Mouse (Mus musculus): ENCODE results near the gene Slc26a5. TPM values are rescaled to one million over a fixed set of nuclear protein-coding genes. Genes with fewer than 3 reads are reported as not detected.

Gene Slc26a5
- not detected in 2 replicates for polyA plus RNA-seq (2011; ENCODE audit: insufficient read depth, insufficient read length, low replicate concordance, missing spikeins)

DNA sequence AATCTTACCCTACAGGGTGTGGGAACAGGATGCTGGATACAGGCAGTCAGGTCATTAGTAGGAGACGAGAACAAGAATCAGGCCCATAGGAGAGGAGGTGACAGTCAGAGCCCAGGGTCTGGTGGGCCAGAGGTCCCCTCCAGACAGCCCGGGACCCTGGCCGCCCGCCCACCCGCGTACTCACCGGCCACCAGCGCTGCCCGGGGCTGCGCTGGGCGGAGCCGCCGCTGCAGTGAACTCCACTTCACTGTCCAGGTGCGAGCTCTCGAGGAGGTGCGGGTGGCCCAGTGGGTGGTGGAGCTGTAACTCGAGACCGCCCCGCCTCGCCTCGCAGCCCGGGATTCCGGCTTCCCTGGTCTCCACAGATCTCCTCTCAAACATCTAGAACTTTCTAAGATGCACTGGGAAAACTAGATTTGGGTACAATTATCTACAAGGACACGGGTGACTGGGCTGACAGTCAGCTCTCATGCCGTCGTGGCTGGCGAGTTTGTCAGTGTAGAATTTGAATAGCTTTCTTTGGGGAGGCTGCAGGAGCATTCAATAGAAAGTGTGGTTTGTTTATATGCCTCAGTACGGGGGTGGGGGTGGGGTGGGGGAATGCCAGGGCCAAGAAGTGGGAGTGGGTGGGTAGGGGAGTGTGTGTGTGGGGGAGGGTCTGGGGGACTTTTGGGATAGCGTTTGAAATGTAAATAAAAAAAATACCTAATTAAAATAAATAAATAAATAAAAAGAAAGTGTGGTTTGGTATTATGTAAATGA, at the start of gene Slc26a5:
Gene Slc26a5, minus strand, starts transcription at position 259 of the 762 bp plus-strand sequence.
- 5% methylated on average over 29 of the region's 29 CpGs for WGBS
- Histone ChIP-seq H3K27ac (ENCODE audit: control insufficient read depth, insufficient read depth, low read depth, low read length, poor library complexity) (no peak within 1 kb of the TSS), H3K4me3 (replicated peaks; ENCODE audit: control insufficient read depth, low read depth, low read length) (no peak within 1 kb of the TSS), H3K4me1 (ENCODE audit: control insufficient read depth, insufficient read depth, low read length) (no peaks in the 10 kb centered on the region)
- no peak for TF ChIP-seq POLR2A (IDR thresholded peaks at IDR 0.05; ENCODE audit: borderline replicate concordance, control insufficient read depth, low read depth, low read length)
- no peak for TF ChIP-seq CTCF (IDR thresholded peaks at IDR 0.05; ENCODE audit: control insufficient read depth, insufficient read depth, low read length)

DNA sequence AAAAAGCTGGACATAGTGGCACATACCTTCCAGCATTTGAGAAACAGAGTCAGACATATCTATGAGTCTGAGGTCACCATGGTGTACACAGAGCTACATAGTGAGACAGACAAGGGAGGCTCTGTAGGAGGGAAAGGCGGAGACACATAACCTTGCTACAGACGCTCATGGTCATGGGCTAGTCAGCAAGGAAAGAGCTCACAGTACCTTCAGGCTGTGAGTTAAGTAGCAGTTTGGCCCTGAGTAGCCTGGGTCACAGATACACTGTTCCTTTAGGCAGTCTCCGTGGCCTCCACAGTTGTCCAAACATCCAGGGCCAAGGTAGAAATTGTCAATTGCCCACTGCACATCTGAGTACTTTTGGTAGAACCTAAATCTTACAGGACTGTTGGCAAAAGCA, 49.4 kb upstream of the Slc26a5 start:
- H3K27ac ChIP-seq (ENCODE audit: control insufficient read depth, insufficient read depth, low read depth, low read length, poor library complexity), result no peak overlapping the region
- no peaks in the 10 kb centered on the region for H3K4me1 ChIP-seq (ENCODE audit: control insufficient read depth, insufficient read depth, low read length)
- 77% methylated on average over 3 of the region's 3 CpGs for WGBS
- TF ChIP-seq CTCF (IDR thresholded peaks at IDR 0.05; ENCODE audit: control insufficient read depth, insufficient read depth, low read length) (no peak), POLR2A (IDR thresholded peaks at IDR 0.05; ENCODE audit: borderline replicate concordance, control insufficient read depth, low read depth, low read length) (no peak)
- H3K4me3 ChIP-seq (replicated peaks; ENCODE audit: control insufficient read depth, low read depth, low read length), result no peak overlapping the region

DNA sequence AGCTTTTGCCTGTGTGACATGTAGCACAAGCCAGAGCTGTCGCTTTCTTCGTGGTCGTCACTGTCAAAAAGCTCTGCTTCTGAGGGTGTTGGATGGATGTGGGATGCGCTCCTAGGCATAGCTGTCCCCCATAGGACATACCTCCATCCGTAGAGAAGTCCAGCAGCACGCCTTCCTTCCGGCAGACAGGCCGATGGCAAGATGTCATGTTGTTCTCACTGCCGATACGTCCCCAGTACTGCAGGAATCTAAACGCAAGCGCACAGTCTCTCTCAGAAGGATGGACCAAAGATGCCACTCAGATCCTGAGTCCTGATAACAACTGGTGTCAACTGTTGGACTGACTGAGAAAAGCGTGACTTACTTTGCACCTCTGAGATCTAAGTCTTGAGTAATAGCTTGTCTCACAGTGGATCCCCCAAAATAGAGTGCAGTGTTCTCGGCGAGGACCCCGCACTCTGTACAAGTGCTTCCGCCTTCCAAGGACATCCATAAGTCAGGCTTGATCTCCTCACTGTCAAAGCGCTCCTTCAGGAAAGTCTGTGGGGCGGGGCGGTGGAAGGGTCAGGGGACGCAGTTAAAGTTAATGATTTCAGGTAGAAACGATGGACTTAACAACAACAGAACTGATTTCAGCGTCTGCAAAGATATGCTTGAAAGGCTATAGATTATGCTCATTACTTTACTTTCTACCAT, 47.6 kb upstream of the Slc26a5 start:
- Histone ChIP-seq H3K4me3 (replicated peaks; ENCODE audit: control insufficient read depth, low read depth, low read length) (no peak overlapping the region), H3K27ac (ENCODE audit: control insufficient read depth, insufficient read depth, low read depth, low read length, poor library complexity) (no peak overlapping the region), H3K4me1 (ENCODE audit: control insufficient read depth, insufficient read depth, low read length) (no peaks in the 10 kb centered on the region)
- WGBS, result 86% methylated on average over 23 of the region's 23 CpGs
- TF ChIP-seq CTCF (IDR thresholded peaks at IDR 0.05; ENCODE audit: control insufficient read depth, insufficient read depth, low read length), result no peak

DNA sequence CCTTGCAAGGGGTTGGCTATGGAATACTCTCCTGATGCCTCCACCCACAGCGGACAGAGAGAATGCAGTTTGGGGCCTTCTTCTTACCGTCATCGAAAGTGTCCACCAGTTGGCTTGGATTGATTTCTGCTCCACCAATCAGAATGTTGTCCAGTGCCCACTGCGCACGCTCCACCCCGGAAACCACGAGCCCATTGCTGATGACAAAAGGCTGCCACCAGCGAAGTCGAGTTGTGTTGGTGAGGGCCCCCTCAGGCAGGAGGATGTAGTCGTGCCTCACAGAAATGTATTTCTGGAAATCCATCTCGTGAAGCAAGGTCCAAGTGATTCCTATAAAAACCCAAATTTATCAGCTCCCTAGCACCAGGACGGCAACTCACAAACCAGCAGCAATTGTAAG, 45.3 kb upstream of the Slc26a5 start:
- 85% methylated on average over 12 of the region's 12 CpGs for WGBS
- TF ChIP-seq POLR2A (IDR thresholded peaks at IDR 0.05; ENCODE audit: borderline replicate concordance, control insufficient read depth, low read depth, low read length) (no peak), CTCF (IDR thresholded peaks at IDR 0.05; ENCODE audit: control insufficient read depth, insufficient read depth, low read length) (no peak)
- Histone ChIP-seq H3K4me1 (ENCODE audit: control insufficient read depth, insufficient read depth, low read length) (no peaks in the 10 kb centered on the region), H3K27ac (ENCODE audit: control insufficient read depth, insufficient read depth, low read depth, low read length, poor library complexity) (no peak overlapping the region), H3K4me3 (replicated peaks; ENCODE audit: control insufficient read depth, low read depth, low read length) (no peak overlapping the region)

DNA sequence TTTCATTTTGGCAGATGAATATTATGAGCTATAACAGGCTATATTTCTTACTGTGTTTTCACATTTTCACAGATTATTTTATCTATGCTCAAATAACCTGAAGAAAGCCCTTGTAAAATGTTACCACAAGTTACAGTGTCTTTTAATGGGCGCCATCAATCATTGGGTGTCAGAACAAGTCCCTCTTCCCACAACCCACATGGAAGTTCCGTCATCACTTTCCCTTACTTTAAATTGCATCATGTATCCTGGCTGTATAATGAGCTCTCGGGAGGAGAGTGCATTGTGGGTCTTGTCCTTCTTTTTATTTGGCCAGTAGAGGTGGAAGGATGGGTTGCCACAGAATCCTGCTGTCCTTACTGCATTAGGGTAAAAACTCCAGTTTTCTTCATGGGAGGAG, 44.3 kb upstream of the Slc26a5 start:
- TF ChIP-seq CTCF (IDR thresholded peaks at IDR 0.05; ENCODE audit: control insufficient read depth, insufficient read depth, low read length) (no peak), POLR2A (IDR thresholded peaks at IDR 0.05; ENCODE audit: borderline replicate concordance, control insufficient read depth, low read depth, low read length) (no peak)
- no peaks in the 10 kb centered on the region for H3K4me1 ChIP-seq (ENCODE audit: control insufficient read depth, insufficient read depth, low read length)
- 76% methylated on average over 3 of the region's 3 CpGs for WGBS
- no peak overlapping the region for H3K27ac ChIP-seq (ENCODE audit: control insufficient read depth, insufficient read depth, low read depth, low read length, poor library complexity)
- no peak overlapping the region for H3K4me3 ChIP-seq (replicated peaks; ENCODE audit: control insufficient read depth, low read depth, low read length)

DNA sequence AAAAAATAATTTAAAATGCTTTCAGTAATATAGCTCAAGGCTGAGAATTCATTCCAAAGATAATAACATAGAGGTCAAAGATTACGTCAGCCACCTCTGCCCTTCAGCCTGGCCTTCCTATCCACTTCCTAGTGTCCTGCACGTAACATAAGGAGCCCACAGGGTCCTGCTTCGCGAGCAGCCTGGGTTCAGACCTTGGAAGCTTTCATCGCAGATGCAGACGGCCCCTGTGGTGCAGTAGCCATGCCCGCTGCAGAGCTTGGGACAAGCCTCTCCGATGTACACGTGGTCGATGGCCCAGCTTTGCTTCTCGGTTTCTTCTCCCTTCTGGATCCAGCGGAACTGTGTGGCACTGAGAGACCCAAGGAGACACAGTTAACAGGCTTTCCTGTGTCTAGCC, 36.0 kb upstream of the Slc26a5 start:
- H3K27ac ChIP-seq (ENCODE audit: control insufficient read depth, insufficient read depth, low read depth, low read length, poor library complexity), result no peak overlapping the region
- 73% methylated on average over 12 of the region's 12 CpGs for WGBS
- no peak for TF ChIP-seq CTCF (IDR thresholded peaks at IDR 0.05; ENCODE audit: control insufficient read depth, insufficient read depth, low read length)
- no peak for TF ChIP-seq POLR2A (IDR thresholded peaks at IDR 0.05; ENCODE audit: borderline replicate concordance, control insufficient read depth, low read depth, low read length)
- no peaks in the 10 kb centered on the region for H3K4me1 ChIP-seq (ENCODE audit: control insufficient read depth, insufficient read depth, low read length)
- no peak overlapping the region for H3K4me3 ChIP-seq (replicated peaks; ENCODE audit: control insufficient read depth, low read depth, low read length)

DNA sequence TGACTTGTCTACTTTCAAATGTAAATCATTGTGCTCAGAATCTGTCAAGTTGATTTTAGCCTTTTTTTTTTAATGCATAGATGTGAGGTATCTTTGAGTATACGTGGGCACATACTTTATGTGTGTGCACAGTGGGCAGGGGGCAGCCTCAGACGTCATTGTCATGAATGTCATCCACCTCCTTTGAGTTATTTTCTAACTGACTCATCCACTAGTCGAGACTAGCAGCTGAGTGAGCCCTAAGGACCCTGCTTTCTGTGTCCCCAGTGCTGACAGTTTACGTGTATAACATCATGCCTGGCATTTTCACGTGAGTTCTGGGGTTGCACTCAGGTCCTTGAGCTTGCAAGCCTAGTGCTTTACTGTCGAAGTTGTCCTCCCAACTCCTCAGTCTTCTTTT, 35.5 kb upstream of the Slc26a5 start:
- Histone ChIP-seq H3K4me1 (ENCODE audit: control insufficient read depth, insufficient read depth, low read length) (no peaks in the 10 kb centered on the region), H3K4me3 (replicated peaks; ENCODE audit: control insufficient read depth, low read depth, low read length) (no peak overlapping the region), H3K27ac (ENCODE audit: control insufficient read depth, insufficient read depth, low read depth, low read length, poor library complexity) (no peak overlapping the region)
- no peak for TF ChIP-seq POLR2A (IDR thresholded peaks at IDR 0.05; ENCODE audit: borderline replicate concordance, control insufficient read depth, low read depth, low read length)
- no peak for TF ChIP-seq CTCF (IDR thresholded peaks at IDR 0.05; ENCODE audit: control insufficient read depth, insufficient read depth, low read length)
- 54% methylated on average over 6 of the region's 6 CpGs for WGBS

DNA sequence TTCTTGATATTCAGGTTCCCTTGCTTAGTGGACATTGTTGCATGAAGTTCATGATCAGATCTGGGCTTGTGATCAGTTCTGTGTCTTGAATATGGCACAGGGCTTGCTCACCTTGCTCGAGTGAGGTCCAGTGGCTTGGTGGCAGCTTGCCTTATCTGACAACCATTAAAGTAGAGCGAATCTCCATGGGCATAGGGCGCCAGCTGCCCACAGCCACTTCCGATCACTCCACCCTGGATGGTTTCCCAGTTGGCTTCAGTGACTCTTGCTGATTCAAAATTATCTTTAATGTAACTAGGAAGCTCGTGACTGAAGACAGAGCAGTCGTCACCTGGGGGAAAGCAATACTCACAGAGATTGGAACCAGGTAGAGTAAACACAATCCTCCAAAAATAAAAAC, 33.5 kb upstream of the Slc26a5 start:
- 77% methylated on average over 6 of the region's 6 CpGs for WGBS
- H3K27ac ChIP-seq (ENCODE audit: control insufficient read depth, insufficient read depth, low read depth, low read length, poor library complexity), result no peak overlapping the region
- H3K4me1 ChIP-seq (ENCODE audit: control insufficient read depth, insufficient read depth, low read length), result no peaks in the 10 kb centered on the region
- no peak for TF ChIP-seq CTCF (IDR thresholded peaks at IDR 0.05; ENCODE audit: control insufficient read depth, insufficient read depth, low read length)
- no peak for TF ChIP-seq POLR2A (IDR thresholded peaks at IDR 0.05; ENCODE audit: borderline replicate concordance, control insufficient read depth, low read depth, low read length)
- H3K4me3 ChIP-seq (replicated peaks; ENCODE audit: control insufficient read depth, low read depth, low read length), result no peak overlapping the region
